Mouse (Mus musculus) ES-Bruce4 (cell line): ENCODE data around the gene Vegfa.

Experiments
- CTCF ChIP-seq: IDR thresholded peaks from one replicate; pipeline ENCODE4 v1.8.1; 2011; ENCODE audit warnings: low read depth, low read length
- POLR2A ChIP-seq: IDR thresholded peaks from one replicate; pipeline ENCODE4 v1.8.1; 2011; ENCODE audit warnings: low read length; ENCODE audit not compliant: insufficient read depth

- TF ChIP-seq POLR2A (peak; percentile 47), CTCF (no peak)
Observed at GRCm38 (mm10) chr17:46031621-46032211, 453 bp downstream of the Vegfa start.
